Mouse (Mus musculus) right cerebral cortex, postnatal 4 days (tissue): ENCODE measurements around the gene Sox5.
A peak's percentile ranks its signal among the peaks of the same experiment; 100 is the strongest.

Source experiments
- DNase-seq: peaks from one replicate; pipeline ENCODE4 v3.0.0-alpha.2; 2022

Sox5 gene

GRCm38 (mm10) chr6:144477287-144478064 is 304.3 kb downstream of the Sox5 start:
- no peak for DNase-seq

GRCm38 (mm10) chr6:144473437-144473836 is 308.3 kb downstream of the Sox5 start:
- no peak for DNase-seq

GRCm38 (mm10) chr6:144472089-144472900 is 309.5 kb downstream of the Sox5 start:
- DNase-seq: no peak

GRCm38 (mm10) chr6:144466711-144467110 is 315.1 kb downstream of the Sox5 start:
- DNase-seq: no peak

GRCm38 (mm10) chr6:144463691-144464090 is 318.1 kb downstream of the Sox5 start:
- no peak for DNase-seq

GRCm38 (mm10) chr6:144463274-144463673 is 318.5 kb downstream of the Sox5 start:
- no peak for DNase-seq

GRCm38 (mm10) chr6:144459486-144459885 is 322.3 kb downstream of the Sox5 start:
- no peak for DNase-seq

GRCm38 (mm10) chr6:144457500-144457899 is 324.3 kb downstream of the Sox5 start:
- DNase-seq: no peak

- no peak for DNase-seq
Measured at GRCm38 (mm10) chr6:144454291-144455276, 327.2 kb downstream of the Sox5 start.

- DNase-seq: no peak
Measured at GRCm38 (mm10) chr6:144453605-144454004, 328.2 kb downstream of the Sox5 start.

- DNase-seq: no peak
Measured at GRCm38 (mm10) chr6:144453147-144453546, 328.6 kb downstream of the Sox5 start.

- DNase-seq: peak; percentile 64
Measured at GRCm38 (mm10) chr6:144452200-144452977, 329.4 kb downstream of the Sox5 start.

- no peak for DNase-seq
Measured at GRCm38 (mm10) chr6:144451631-144452030, 330.1 kb downstream of the Sox5 start.

- no peak for DNase-seq
Measured at GRCm38 (mm10) chr6:144445761-144446373, 335.9 kb downstream of the Sox5 start.

GRCm38 (mm10) chr6:144444367-144444766 is 337.4 kb downstream of the Sox5 start:
- no peak for DNase-seq

GRCm38 (mm10) chr6:144443681-144444080 is 338.1 kb downstream of the Sox5 start:
- no peak for DNase-seq

- no peak for DNase-seq
Measured at GRCm38 (mm10) chr6:144429276-144429675, 352.5 kb downstream of the Sox5 start.

- DNase-seq: no peak
Measured at GRCm38 (mm10) chr6:144408030-144408429, 373.7 kb downstream of the Sox5 start.

- DNase-seq: no peak
Measured at GRCm38 (mm10) chr6:144398115-144398514, 383.7 kb downstream of the Sox5 start.

GRCm38 (mm10) chr6:144393151-144393550 is 388.6 kb downstream of the Sox5 start:
- DNase-seq: no peak

GRCm38 (mm10) chr6:144389333-144390054 is 392.3 kb downstream of the Sox5 start:
- no peak for DNase-seq
